Mouse (Mus musculus) CH12F3 (cell line): ENCODE results near the gene Tnk2.

Experiments used
- in situ Hi-C: fragments of 300-500 bp; cut with MboI; formaldehyde crosslinking; loops from 2 replicates; pipeline ENCODE4 v1.14.3; 2020; ENCODE audit warnings: low sequenced_read_pairs

The Tnk2 gene

GRCm38 (mm10) chr16:32672861-32673560, 29.3 kb downstream of the Tnk2 start:
- in situ Hi-C loops = no loop called here

DNA sequence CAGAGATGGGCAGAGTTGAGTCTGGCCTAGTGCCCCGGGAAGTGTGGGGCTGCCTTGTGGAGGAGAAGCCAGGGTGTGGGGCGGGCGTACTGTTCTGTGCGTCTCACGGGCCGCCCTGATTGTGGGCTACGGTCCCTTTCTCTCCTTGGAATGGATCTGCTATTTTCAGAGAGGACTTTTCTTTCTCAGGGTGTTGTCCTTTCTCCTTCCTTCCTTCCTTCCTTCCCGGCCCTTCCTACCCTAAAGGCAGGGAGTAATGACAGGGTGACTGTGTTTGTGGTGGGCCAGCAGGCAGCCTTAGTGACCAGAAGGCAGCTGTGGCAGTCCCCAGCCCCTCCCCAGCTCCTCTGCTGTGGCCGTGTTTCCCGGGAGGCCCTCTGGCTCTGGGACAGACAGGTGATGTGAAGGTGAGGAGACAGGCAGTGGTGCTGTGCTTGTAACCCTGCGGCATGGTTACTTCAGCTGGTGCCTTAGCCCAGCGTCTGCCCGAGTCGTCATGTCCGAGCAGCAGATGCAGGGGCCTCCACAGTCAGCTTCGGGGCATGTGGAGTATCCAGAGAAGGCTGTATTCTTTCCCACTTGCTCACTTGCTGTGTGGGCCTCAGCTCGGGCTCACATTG, 30.6 kb downstream of the Tnk2 start:
- in situ Hi-C loops = no loop called here

GRCm38 (mm10) chr16:32677040-32677700, 33.5 kb downstream of the Tnk2 start:
- in situ Hi-C loops = no loop called here

- in situ Hi-C loops = no loop called here
These were observed 34.2 kb downstream of the Tnk2 start for GRCm38 (mm10) chr16:32677903-32678302.

DNA sequence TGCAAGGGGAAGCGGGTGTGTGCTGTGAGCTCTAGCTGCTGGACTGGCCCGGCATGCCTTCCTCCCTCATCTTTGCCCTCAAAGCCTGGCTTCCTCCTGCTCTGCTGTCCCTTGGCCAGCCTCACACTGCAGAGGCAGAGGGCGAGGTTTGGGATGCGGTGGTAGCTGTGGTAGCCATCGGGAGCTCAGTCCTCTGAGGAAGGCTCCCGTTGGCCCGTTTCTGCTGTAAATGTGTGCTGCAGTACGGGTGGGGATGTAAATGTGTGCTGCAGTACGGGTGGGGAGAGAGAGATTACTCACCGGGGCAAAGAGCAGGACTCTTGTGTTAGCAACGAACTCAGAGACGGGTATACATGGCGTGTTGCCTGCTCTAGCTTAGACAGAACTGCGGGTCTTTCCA, 35.1 kb downstream of the Tnk2 start:
- in situ Hi-C loops = no loop called here

GRCm38 (mm10) chr16:32679976-32680375, 36.3 kb downstream of the Tnk2 start:
- in situ Hi-C loops = loop anchor here (10.0 kb wide), 1 partner anchor 45 kb away; no protein-coding TSS in a partner anchor

GRCm38 (mm10) chr16:32680806-32681205, 37.1 kb downstream of the Tnk2 start:
- in situ Hi-C loops = loop anchor here (10.0 kb wide), 1 partner anchor 46 kb away; no protein-coding TSS in a partner anchor

- in situ Hi-C loops = loop anchor here (10.0 kb wide), 1 partner anchor 47 kb away; no protein-coding TSS in a partner anchor
These were observed 38.5 kb downstream of the Tnk2 start for GRCm38 (mm10) chr16:32682194-32682593.

GRCm38 (mm10) chr16:32682841-32683240, 39.2 kb downstream of the Tnk2 start:
- in situ Hi-C loops = loop anchor here (10.0 kb wide), 1 partner anchor 48 kb away; no protein-coding TSS in a partner anchor

DNA sequence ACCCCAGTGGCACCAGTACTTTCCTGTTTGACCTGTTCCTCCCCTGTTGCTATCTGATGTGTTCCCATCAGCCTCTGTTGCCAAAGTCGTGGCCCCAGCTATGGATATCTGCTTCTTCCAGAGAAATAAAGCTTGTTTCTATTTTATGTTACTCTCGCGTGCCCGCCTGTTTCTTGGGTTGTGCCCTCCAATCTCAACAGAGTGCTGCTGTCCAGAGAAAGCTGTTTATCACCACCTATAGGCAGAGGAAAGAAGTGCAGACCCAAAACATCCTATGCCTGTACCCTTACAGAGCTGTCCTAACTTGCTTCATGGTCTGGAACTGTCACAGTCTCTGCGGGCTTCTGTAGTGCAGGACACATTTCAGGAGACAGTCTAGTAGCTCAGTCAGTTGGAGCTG, 39.7 kb downstream of the Tnk2 start:
- in situ Hi-C loops = loop anchor here (10.0 kb wide), 1 partner anchor 49 kb away; no protein-coding TSS in a partner anchor

DNA sequence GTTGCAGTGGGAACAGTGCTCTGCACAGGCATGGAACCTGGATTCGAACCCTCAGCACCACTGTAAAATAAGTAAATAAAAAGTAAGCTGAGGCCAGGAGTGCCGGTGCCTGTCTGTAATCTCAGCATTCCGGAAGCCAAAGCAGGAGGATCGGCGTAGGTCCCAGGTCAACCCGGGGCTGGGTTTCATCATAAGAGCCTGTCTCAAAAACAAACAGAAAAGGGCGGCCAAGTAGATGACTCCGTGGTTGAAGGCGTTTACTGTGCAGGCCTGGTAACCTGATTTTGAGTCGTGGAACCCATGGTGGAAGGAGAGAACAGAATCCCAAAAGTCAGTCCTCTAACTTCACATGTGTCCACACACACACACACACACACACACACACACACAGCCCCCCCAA, 41.7 kb downstream of the Tnk2 start:
- in situ Hi-C loops = loop anchor here (5.0 to 10.0 kb wide), 2 partner anchors 51 to 173 kb away; no protein-coding TSS in a partner anchor

GRCm38 (mm10) chr16:32685998-32686397, 42.3 kb downstream of the Tnk2 start:
- in situ Hi-C loops = loop anchor here (5.0 to 10.0 kb wide), 2 partner anchors 51 to 174 kb away; no protein-coding TSS in a partner anchor

- in situ Hi-C loops = loop anchor here (5.0 to 10.0 kb wide), 2 partner anchors 52 to 175 kb away; no protein-coding TSS in a partner anchor
These were observed 43.5 kb downstream of the Tnk2 start for GRCm38 (mm10) chr16:32687221-32687620.

GRCm38 (mm10) chr16:32688770-32689169, 45.1 kb downstream of the Tnk2 start:
- in situ Hi-C loops = loop anchor here (5.0 to 10.0 kb wide), 2 partner anchors 54 to 176 kb away; no protein-coding TSS in a partner anchor

- in situ Hi-C loops = loop anchor here (5.0 to 10.0 kb wide), 2 partner anchors 55 to 177 kb away; no protein-coding TSS in a partner anchor
These were observed 45.8 kb downstream of the Tnk2 start for GRCm38 (mm10) chr16:32689501-32689900.

DNA sequence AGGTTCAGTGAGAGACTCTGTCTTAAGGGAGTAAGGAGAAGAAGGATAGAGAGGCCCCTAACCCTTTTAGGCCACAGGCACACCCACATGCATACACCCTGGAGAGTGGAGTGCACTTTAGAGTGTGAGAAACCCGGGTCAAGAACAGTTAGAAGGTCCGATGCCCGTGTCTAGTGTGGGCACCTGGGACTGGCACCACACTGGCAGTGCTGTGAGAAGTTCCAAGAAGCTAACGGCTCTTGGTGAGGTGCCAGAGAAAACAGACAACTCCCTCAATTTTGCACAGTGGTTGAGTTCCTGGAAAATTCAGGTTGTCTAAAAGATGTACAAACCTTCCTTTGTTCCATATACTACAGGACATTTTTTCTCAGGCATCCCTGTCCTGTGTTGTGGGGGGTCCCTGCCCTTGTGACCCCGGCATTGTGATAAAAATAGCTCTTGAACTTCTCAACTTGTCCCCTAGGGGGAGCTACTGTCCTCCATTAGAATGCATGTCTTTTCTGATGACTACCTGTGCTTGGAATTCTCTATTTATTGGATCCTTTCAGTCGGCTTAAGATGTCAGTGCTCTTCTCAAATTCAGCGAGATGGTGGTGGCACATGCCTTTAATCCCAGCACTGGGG, 53.3 kb downstream of the Tnk2 start:
- in situ Hi-C loops = no loop called here

DNA sequence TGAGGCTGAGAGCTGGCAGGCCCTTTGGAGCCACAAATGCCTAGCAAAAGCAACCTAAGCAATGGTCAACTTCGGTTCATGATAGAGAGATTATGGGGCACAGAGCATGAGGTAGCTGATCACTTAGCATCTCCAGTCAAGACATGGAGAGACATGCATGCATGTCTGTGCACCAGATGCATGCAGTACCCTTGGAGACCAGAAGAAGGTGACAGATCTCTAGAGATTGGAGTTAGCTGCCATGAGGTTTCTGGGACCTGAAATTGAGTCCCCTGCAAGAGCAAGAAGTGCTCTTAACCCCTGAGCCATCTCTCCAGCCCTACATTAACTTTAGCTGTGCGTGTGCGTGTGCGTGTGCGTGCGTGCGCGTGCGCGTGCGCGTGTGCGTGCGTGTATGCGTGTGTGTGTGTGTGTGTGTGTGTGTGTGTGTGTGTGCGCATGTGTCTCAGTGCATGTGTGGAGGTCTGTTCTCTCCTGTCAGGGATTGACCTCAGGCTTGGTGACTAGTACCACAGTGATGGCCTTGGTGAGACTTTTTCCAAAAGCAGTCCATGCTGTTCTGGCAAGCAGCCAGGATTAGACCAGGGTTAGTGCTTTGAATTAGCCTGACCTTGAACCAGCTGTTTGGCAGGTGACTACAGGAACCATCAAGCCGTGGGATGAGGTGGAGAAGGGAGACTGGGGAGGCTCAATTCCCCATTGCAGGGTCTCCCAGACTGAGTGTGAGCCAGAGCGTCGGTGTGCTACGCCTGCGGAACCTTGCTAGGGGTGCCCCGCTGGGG, 54.2 kb downstream of the Tnk2 start:
- in situ Hi-C loops = no loop called here

GRCm38 (mm10) chr16:32698550-32698949, 54.9 kb downstream of the Tnk2 start:
- in situ Hi-C loops = no loop called here

GRCm38 (mm10) chr16:32703312-32703912, 59.7 kb downstream of the Tnk2 start:
- in situ Hi-C loops = loop anchor here (10.0 kb wide), 1 partner anchor 91 kb away; the partner anchor contains the start of gene Muc20
